Mouse (Mus musculus) left cerebral cortex, adult 8-10 months (tissue): ENCODE data around the gene Cmtm4. TPM values are rescaled to one million over a fixed set of nuclear protein-coding genes. Genes with fewer than 3 reads are reported as not detected.
A peak's percentile ranks its signal among the peaks of the same experiment; 100 is the strongest.

Source experiments
- DNase-seq, 2 experiments: peaks; one replicate each; pipeline ENCODE4 v3.0.0; 2022; ENCODE audit warnings: low spot score in 2 of 2
- total RNA-seq, 4 experiments: library from RNA; stranded (reverse); gene quantifications; 2 replicates each; pipeline ENCODE4 v1.2.4; 2022

The Cmtm4 gene
- total RNA-seq, 4 experiments from 2014 or later, result 73.0 to 80.9 (median 75.9) TPM

DNA sequence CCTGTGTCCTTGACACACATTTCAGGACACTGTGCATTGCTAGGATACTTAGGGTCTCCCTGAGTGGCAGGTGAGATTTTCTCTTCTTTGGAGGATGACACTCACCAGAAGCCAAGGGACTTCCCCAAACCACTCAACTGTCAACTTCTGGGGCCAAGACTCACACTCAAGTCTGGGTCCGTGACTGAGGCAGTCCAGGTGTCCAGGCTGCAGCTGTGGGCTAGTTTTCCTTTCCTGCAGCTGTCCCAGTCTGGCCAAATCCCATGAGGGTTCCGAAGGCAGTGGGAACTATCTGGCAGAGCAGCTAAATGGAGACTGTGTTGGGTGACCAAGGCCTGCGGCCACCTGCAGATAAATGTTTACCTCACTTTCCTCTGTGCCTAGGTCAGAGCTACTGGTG is 16.4 kb upstream of the Cmtm4 start:
- DNase-seq, result no peak

- peak in 1 of 2 experiments; percentile 90 for DNase-seq
These were observed 15.9 kb upstream of the Cmtm4 start for GRCm38 (mm10) chr8:104411468-104411867.

- peak in 1 of 2 experiments; percentile 78 for DNase-seq
These were observed 15.1 kb upstream of the Cmtm4 start for GRCm38 (mm10) chr8:104410628-104411273.

DNA sequence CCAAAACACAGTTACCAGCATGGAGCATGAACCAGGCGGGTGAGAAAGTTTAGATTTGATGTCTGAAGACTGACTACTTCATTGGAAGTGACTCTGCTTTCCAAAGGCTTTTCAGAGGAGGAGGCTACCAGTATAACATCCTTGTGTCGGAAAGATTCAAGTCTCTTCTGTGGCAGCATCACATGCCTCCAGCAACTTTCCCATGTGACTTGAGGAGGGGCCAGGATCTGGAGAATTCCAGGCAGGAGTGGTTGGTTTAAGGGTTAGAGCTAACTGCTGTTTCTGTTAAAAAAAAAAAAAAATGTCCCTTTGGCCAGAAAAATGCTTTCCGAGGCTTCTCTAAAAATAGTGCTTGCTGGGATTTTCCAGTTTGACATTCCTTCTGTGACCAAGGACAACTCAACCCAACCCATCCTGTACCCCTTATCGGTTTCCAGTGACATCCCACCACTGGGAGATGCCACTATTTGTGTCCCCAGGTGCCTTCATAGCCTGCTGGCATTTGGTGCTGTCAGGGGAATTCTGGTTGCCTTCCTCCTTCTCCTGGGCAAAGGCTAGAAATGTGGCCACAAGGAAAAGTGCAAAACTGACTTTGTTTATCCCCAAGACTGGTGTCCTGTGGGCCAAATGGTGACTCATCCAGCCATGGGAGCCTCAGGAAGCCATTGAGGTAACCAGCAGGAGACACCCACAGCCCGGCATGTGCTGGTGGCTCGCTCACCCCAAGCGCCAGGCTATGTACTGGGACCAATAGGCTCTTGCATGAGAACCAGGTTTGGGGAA is 12.9 kb upstream of the Cmtm4 start:
- peak in 1 of 2 experiments; percentile 36 for DNase-seq

DNA sequence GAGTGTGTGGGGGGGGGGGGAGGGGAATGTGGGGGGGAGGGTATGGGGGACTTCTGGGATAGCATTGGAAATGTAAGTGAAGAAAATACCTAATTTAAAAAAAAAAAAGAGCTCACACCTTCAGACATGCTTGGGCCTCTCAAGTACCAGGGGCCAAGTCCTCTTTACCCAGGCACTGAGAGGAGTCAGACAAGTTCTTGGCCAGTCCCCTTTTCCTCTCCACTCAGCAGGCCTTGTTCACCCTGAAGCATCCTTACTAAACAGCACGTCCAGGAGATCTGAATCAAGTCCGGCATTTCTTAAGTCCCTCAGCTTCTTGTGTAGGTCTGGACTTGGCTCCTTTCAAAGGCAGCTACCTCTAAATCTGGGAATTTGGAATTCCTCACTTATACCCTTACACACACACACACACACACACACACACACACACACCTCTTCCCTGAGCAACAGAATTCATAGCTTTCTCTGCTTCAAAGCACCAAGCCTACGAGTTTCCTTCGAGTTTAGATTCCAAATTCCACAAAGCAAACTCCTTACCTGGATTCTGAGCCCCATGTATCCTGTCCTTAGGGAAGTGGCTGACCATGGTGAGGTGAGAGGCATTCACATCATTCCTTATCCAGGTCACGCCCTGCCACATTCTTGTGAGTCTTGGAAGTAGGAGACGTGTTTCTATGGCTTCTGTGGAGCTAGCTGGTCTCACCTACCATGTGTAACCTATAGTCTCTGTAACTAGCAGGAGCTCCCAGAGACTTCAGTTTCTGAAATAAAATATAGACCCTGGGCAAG is 10.9 kb upstream of the Cmtm4 start:
- no peak for DNase-seq

GRCm38 (mm10) chr8:104405430-104406187 is 10.0 kb upstream of the Cmtm4 start:
- DNase-seq, result no peak

GRCm38 (mm10) chr8:104403596-104403995 is 8.0 kb upstream of the Cmtm4 start:
- DNase-seq, result no peak

GRCm38 (mm10) chr8:104394801-104395702 is 555 bp downstream of the Cmtm4 start:
- DNase-seq, result peak in 1 of 2 experiments; percentile 32

GRCm38 (mm10) chr8:104393767-104394166 is 1.8 kb downstream of the Cmtm4 start:
- no peak for DNase-seq

DNA sequence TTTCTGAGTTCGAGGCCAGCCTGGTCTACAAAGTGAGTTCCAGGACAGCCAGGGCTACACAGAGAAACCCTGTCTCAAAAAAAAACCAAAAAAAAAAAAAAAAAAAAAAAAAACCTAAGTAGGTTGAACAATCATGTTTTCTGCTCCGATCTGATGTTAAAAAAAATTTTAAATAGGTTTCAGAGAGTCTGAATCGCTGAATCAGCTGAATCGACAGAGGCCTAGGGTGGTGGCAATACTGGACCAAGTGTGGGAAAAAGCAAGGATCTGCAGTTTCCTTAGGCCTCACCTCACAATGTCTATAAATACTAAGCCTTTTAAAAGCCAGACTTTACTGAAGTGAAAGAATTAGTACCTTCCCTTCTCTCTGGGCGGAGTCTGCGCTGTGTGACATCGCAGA is 2.5 kb downstream of the Cmtm4 start:
- DNase-seq, result no peak

GRCm38 (mm10) chr8:104390245-104390644 is 5.4 kb downstream of the Cmtm4 start:
- no peak for DNase-seq

- DNase-seq, result no peak
These were observed 7.6 kb downstream of the Cmtm4 start for GRCm38 (mm10) chr8:104387980-104388379.

- no peak for DNase-seq
These were observed 8.1 kb downstream of the Cmtm4 start for GRCm38 (mm10) chr8:104387501-104387900.

GRCm38 (mm10) chr8:104386693-104387092 is 8.9 kb downstream of the Cmtm4 start:
- no peak for DNase-seq

- DNase-seq, result no peak
These were observed 11.6 kb downstream of the Cmtm4 start for GRCm38 (mm10) chr8:104383977-104384376.

DNA sequence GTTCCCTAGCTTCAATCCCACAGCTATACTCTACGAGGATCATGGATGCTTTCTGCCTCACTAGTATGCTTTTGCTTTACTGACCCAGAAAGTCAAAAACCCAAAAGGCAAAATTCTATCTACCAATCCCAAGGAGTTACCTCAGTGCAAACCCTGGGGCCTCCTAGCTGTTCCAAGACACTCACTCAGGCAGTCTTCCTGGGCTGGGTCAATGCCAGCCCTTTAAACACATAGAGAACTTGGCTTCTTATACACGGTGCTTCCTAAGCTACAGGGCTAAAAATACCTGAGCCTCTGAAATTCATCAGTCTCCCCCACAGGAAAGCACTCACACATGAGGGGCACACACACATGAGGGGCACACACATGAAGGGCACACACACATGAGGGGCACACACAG is 12.3 kb downstream of the Cmtm4 start:
- DNase-seq, result no peak

DNA sequence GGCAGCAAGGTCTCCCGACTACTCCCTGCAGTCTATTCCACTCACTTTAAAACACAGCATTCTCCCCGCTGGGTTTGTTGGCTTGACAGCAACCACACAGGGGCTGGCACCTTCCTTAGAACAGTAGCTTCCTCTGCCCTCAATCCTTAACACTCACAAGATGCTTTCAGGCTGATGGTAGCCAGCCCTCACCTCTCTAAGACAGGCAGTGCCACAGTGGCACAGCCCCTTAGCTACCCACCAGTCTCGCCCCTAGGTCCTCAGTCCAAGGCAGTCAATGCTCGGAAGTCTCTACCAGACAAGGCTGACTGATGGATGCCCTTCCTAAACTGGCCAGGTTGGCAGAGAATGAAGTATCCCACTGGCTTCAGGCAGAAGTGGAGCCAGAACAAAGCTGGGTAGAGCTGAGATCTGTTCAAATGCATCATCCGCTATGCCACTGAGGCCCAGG is 14.6 kb downstream of the Cmtm4 start:
- DNase-seq, result no peak

DNA sequence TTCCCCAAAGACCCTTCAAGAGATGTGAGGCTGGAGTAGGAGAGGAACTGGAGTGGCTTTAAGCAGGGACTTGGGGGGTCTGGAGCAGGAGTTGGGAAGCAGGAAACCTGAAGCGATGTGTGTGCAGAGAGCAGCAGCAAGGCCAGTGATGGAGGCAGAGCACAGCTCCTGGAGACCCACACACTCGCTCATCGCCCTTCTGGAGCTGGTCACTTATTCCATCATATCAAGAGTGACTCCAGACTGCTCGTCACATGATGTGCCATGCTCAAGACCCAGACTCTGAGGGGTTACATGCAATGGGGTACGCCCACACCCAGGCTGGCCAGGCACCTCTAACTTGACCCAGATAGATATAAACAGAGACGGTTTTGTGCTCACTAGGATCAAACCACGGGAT is 15.3 kb downstream of the Cmtm4 start:
- DNase-seq, result no peak

GRCm38 (mm10) chr8:104379301-104379836 is 16.2 kb downstream of the Cmtm4 start:
- DNase-seq, result no peak

DNA sequence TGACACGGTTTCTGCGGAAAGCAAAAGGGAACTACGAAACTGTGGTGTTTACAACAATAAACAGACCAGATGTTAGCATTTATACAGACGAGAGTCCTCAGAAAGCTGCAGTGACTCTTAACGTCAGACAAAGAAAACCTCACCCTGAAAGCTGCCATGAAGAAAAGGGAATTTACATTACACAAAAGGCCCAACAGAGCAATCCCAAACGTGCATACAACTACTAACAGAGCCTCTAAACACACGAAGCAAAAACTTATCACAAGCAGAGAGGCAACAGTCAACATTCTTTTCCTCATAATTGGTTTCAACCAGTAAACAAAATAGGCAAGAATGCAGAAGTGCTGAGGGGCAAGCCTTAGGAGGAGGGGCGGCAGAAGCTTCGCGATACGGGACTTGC is 18.9 kb downstream of the Cmtm4 start:
- no peak for DNase-seq
